Mouse (Mus musculus): Measurements from ENCODE around the gene Nrn1. TPM values are rescaled to one million over a fixed set of nuclear protein-coding genes. Genes with fewer than 3 reads are reported as not detected.

Gene Nrn1
- 6.8 TPM for total RNA-seq (2023)

DNA sequence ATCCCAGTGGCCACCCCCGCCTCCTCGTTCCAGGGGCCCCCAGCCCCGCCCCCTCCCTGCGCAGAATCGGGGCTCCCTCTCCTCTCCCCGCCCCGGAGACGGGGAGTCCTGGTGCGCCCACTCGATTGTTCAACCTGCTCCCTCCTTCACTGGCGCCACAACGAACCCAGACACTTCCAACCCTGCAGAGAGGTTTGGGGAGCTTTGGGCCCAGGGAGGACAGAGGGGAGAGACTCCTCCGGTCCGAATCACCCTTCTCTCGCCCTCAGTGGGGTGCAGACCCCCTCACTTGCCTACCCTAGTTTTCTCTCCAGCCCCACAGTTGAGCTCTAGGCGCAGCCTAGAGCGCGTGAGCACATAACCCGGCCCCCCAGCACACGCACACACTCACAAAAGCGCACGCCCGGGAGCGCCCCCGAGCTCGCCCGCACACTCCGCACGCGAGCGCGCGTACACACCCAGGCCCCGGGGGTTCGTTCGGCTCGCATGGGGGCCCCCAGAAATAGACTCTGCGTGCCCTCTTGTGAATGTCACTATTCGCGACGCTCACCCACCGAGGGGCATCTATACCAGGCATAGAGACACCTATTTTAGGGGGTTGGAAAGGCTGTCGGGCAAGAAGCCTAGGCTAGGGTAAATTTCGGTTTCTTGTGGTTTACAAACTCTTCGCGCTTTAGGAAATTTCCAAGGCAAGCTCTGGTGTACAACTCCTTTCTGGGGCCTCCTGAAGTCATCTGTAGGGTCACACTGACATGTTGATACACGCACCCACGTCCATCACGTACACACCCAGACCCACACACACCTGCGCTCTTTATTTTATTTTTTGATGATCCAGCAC, at the start of gene Nrn1:
Nrn1 (minus strand) TSS at position 401 of the 841 bp plus-strand sequence.

All from CD4-positive naive resting alpha-beta T cell, adult 57 days (primary cell).